Mouse (Mus musculus) CH12.LX (cell line): ENCODE data around the gene Wars. TPM values are rescaled to one million over a fixed set of nuclear protein-coding genes. Genes with fewer than 3 reads are reported as not detected.

Source experiments
- DNase-seq: peaks from one replicate; pipeline ENCODE4 v3.0.0-alpha.2; 2013; ENCODE audit errors: extremely low read depth
- H3K27ac ChIP-seq: 2 replicates; pipeline ENCODE4 v1.5.1; 2012; ENCODE audit warnings: low read depth, mild to moderate bottlenecking, control low read depth, moderate library complexity; ENCODE audit not compliant: insufficient read depth
- H3K27me3 ChIP-seq: replicated peaks from 2 replicates; pipeline ENCODE3; 2012; ENCODE audit warnings: inconsistent platforms
- H3K36me3 ChIP-seq, 2 experiments: replicated peaks in 1 of 2; 2 replicates each; pipeline versions ENCODE3 to v1.6.1; 2012; ENCODE audit warnings: inconsistent platforms in 1 of 2, low read length in 1 of 2, mild to moderate bottlenecking in 1 of 2, mixed read lengths in 1 of 2, moderate library complexity in 1 of 2; ENCODE audit not compliant: control insufficient read depth in 1 of 2, insufficient read depth in 1 of 2
- H3K4me1 ChIP-seq, 2 experiments: 2 replicates each; pipeline ENCODE4 v1.6.1; 2012; ENCODE audit warnings: inconsistent platforms in 1 of 2, moderate library complexity in 1 of 2; ENCODE audit not compliant: insufficient read depth in 2 of 2, control insufficient read depth in 1 of 2
- H3K4me2 ChIP-seq: 2 replicates; pipeline ENCODE4 v1.6.1; 2012; ENCODE audit warnings: low read depth, mild to moderate bottlenecking, control low read depth; ENCODE audit not compliant: poor library complexity, insufficient read depth, severe bottlenecking
- H3K4me3 ChIP-seq, 3 experiments: fragments of 150-350 bp in 1 of 3; sonication (generic) in 1 of 3; replicated peaks in 1 of 3; 2 replicates each; pipeline versions ENCODE3 to v1.5.1; 2011 to 2012; ENCODE audit warnings: low read depth in 2 of 3, low read length in 2 of 3, mild to moderate bottlenecking in 2 of 3, moderate library complexity in 2 of 3, control low read depth in 1 of 3, improper control_type of control experiment in 1 of 3, inconsistent platforms in 1 of 3, mixed read lengths in 1 of 3; ENCODE audit not compliant: poor library complexity in 1 of 3
- H3K79me2 ChIP-seq: replicated peaks from 2 replicates; pipeline ENCODE4 v1.6.1; 2012; ENCODE audit warnings: mild to moderate bottlenecking, moderate library complexity; ENCODE audit not compliant: control insufficient read depth, poor library complexity, insufficient read depth, severe bottlenecking; ENCODE audit errors: extremely low read depth
- H3K9ac ChIP-seq: 2 replicates; pipeline ENCODE4 v1.6.1; 2012; ENCODE audit warnings: low read depth, mild to moderate bottlenecking, control low read depth, moderate library complexity; ENCODE audit not compliant: insufficient read depth
- H3K9me3 ChIP-seq: replicated peaks from 2 replicates; pipeline ENCODE3; 2012; ENCODE audit warnings: low read length, inconsistent platforms, mixed read lengths
- CHD1 ChIP-seq: IDR thresholded peaks from 2 replicates; pipeline ENCODE4 v1.6.1; 2012; ENCODE audit warnings: low read depth, low read length, improper control_type of control experiment, inconsistent platforms
- CHD2 ChIP-seq: IDR thresholded peaks from 2 replicates; pipeline ENCODE4 v1.6.1; 2011; ENCODE audit warnings: low read length, improper control_type of control experiment
- ELF1 ChIP-seq: IDR thresholded peaks from 2 replicates; pipeline ENCODE4 v1.6.1; 2014; ENCODE audit warnings: low read depth, mild to moderate bottlenecking, inconsistent platforms, low read length, improper control_type of control experiment
- EP300 ChIP-seq: IDR thresholded peaks from 2 replicates; pipeline ENCODE4 v1.6.1; 2011; ENCODE audit warnings: low read length, improper control_type of control experiment
- HCFC1 ChIP-seq: IDR thresholded peaks from 2 replicates; pipeline ENCODE4 v1.6.1; 2012; ENCODE audit warnings: low read depth, mild to moderate bottlenecking, inconsistent platforms, low read length, improper control_type of control experiment
- JUN ChIP-seq: IDR thresholded peaks from 2 replicates; pipeline ENCODE4 v1.6.1; 2011; ENCODE audit warnings: low read depth, mild to moderate bottlenecking, low read length, improper control_type of control experiment, moderate library complexity; ENCODE audit not compliant: insufficient read depth
- JUND ChIP-seq: conservative IDR thresholded peaks from 2 replicates; pipeline ENCODE4 v1.6.1; 2011; ENCODE audit warnings: low read depth, low read length, improper control_type of control experiment
- KAT2A ChIP-seq: IDR thresholded peaks from 2 replicates; pipeline ENCODE4 v1.6.1; 2012; ENCODE audit warnings: low read length, improper control_type of control experiment, inconsistent platforms; ENCODE audit not compliant: insufficient replicate concordance
- MYC ChIP-seq: IDR thresholded peaks from 2 replicates; pipeline ENCODE4 v1.6.1; 2011; ENCODE audit warnings: low read depth, mild to moderate bottlenecking, improper control_type of control experiment, low read length
- NRF1 ChIP-seq: IDR thresholded peaks from 2 replicates; pipeline ENCODE4 v1.6.1; 2014; ENCODE audit warnings: low read depth, mild to moderate bottlenecking, inconsistent platforms, low read length, improper control_type of control experiment, moderate library complexity
- PAX5 ChIP-seq: IDR thresholded peaks from 2 replicates; pipeline ENCODE4 v1.6.1; 2012; ENCODE audit warnings: low read length, inconsistent platforms, mixed read lengths
- POLR2A ChIP-seq: IDR thresholded peaks from 2 replicates; pipeline ENCODE4 v1.6.1; 2011; ENCODE audit warnings: low read depth, mild to moderate bottlenecking, improper control_type of control experiment, low read length
- POLR2AphosphoS2 ChIP-seq: IDR thresholded peaks from 2 replicates; pipeline ENCODE4 v1.6.1; 2011; ENCODE audit warnings: low read depth, low read length, improper control_type of control experiment
- RAD21 ChIP-seq: IDR thresholded peaks from 2 replicates; pipeline ENCODE4 v1.6.1; 2011; ENCODE audit warnings: low read depth, mild to moderate bottlenecking, low read length, improper control_type of control experiment, moderate library complexity
- SMC3 ChIP-seq: IDR thresholded peaks from 2 replicates; pipeline ENCODE4 v1.6.1; 2011; ENCODE audit warnings: low read depth, low read length, improper control_type of control experiment
- TCF12 ChIP-seq: IDR thresholded peaks from 2 replicates; pipeline ENCODE4 v1.6.1; 2014; ENCODE audit warnings: low read depth, mild to moderate bottlenecking, inconsistent platforms, low read length, improper control_type of control experiment
- USF2 ChIP-seq: conservative IDR thresholded peaks from 2 replicates; pipeline ENCODE4 v1.6.1; 2011; ENCODE audit warnings: low read depth, low read length, improper control_type of control experiment
- ZC3H11A ChIP-seq: IDR thresholded peaks from 2 replicates; pipeline ENCODE4 v1.6.1; 2012; ENCODE audit warnings: low read depth, mild to moderate bottlenecking, inconsistent platforms, low read length, improper control_type of control experiment
- ZKSCAN1 ChIP-seq: IDR thresholded peaks from 2 replicates; pipeline ENCODE4 v1.6.1; 2012; ENCODE audit warnings: low read depth, inconsistent platforms, low read length, improper control_type of control experiment, borderline replicate concordance
- ZNF384 ChIP-seq: IDR thresholded peaks from 2 replicates; pipeline ENCODE4 v1.6.1; 2012; ENCODE audit warnings: low read depth, low read length, improper control_type of control experiment, inconsistent platforms
- dilution Hi-C: fragments of 300-500 bp; cut with MboI; formaldehyde crosslinking; loops from 2 replicates; pipeline ENCODE4 v1.14.3; 2020; ENCODE audit warnings: low sequenced_read_pairs; ENCODE audit not compliant: extremely low pct_unique_long_range_greater_than_20kb, extremely low pct_ligation_motif_present
- in situ Hi-C: fragments of 300-500 bp; cut with MboI; formaldehyde crosslinking; loops from 3 replicates; pipeline ENCODE4 v1.14.3; 2019; ENCODE audit warnings: low sequenced_read_pairs, low pct_ligation_motif_present, low pct_unique_long_range_greater_than_20kb, mixed read lengths
- polyA plus RNA-seq: library from polyadenylated mRNA; unstranded; fragments of >175 nt; gene quantifications from 2 replicates; pipeline ENCODE4 v1.2.1, GENCODE M21; 2012; ENCODE audit warnings: low read depth; ENCODE audit not compliant: insufficient read length
- total RNA-seq, 2 experiments: library from RNA; depleted of rRNA; stranded (reverse); fragments of 300-350 nt in 1 of 2; fragments of >200 nt in 1 of 2; gene quantifications; 2 replicates each; pipeline ENCODE4 v1.2.3; 2012 to 2014

Gene Wars
- total and polyA plus RNA-seq, 3 experiments = 73.5 to 93.5 (median 88.0) TPM

- H3K9ac ChIP-seq = no peak overlapping the region
- in situ Hi-C loops (no loop called here), dilution Hi-C loops (no loop called here)
- H3K36me3 ChIP-seq = peaks cover 4 to 49% of the 10 kb centered on the region in 2 experiments
- TF ChIP-seq ZNF384 (no peak), JUND (no peak), TCF12 (no peak), SMC3 (no peak), NRF1 (no peak), MYC (no peak), HCFC1 (no peak), EP300 (no peak), CHD1 (no peak), POLR2A (no peak), USF2 (no peak), ZKSCAN1 (no peak), POLR2AphosphoS2 (no peak), JUN (no peak)
- no peaks in the 10 kb centered on the region for H3K9me3 ChIP-seq
- H3K4me3 ChIP-seq = no peak overlapping the region
- H3K79me2 ChIP-seq = peaks cover 6% of the 10 kb centered on the region; the same call in 1 of the 2 replicates
- H3K27me3 ChIP-seq = no peaks in the 10 kb centered on the region
- H3K4me1 ChIP-seq = peaks cover 12 to 24% of the 10 kb centered on the region in 2 experiments
- no peak overlapping the region for H3K27ac ChIP-seq
- DNase-seq = no peak
- no peak overlapping the region for H3K4me2 ChIP-seq
Observed at GRCm38 (mm10) chr12:108834786-108835185, 59.2 kb downstream of the Wars start.

- in situ Hi-C loops (no loop called here), dilution Hi-C loops (no loop called here)
- Histone ChIP-seq H3K79me2 (peaks cover 6% of the 10 kb centered on the region; the same call in 1 of the 2 replicates), H3K4me1 (peaks cover 12 to 24% of the 10 kb centered on the region in 2 experiments), H3K4me3 (no peak overlapping the region), H3K9ac (no peak overlapping the region), H3K27ac (no peak overlapping the region), H3K4me2 (no peak overlapping the region), H3K36me3 (peaks cover 4 to 48% of the 10 kb centered on the region in 2 experiments), H3K27me3 (no peaks in the 10 kb centered on the region), H3K9me3 (no peaks in the 10 kb centered on the region)
- TF ChIP-seq ZC3H11A (no peak), CHD1 (no peak), SMC3 (no peak), CHD2 (no peak), RAD21 (no peak), HCFC1 (no peak), KAT2A (no peak), PAX5 (no peak), ELF1 (no peak)
- DNase-seq = no peak
Observed at GRCm38 (mm10) chr12:108834337-108834736, 59.6 kb downstream of the Wars start.
